Mouse (Mus musculus) bone marrow macrophage, adult 2 months (primary cell): Measurements from ENCODE around the gene Ntm.

Source experiments
- CTCF ChIP-seq: IDR thresholded peaks from 2 replicates; pipeline ENCODE4 v1.5.1; 2012; ENCODE audit warnings: low read depth, mild to moderate bottlenecking, low read length, moderate library complexity
- POLR2A ChIP-seq: IDR thresholded peaks from 2 replicates; pipeline ENCODE4 v1.6.1; 2012; ENCODE audit warnings: mild to moderate bottlenecking, low read depth, low read length, borderline replicate concordance

DNA sequence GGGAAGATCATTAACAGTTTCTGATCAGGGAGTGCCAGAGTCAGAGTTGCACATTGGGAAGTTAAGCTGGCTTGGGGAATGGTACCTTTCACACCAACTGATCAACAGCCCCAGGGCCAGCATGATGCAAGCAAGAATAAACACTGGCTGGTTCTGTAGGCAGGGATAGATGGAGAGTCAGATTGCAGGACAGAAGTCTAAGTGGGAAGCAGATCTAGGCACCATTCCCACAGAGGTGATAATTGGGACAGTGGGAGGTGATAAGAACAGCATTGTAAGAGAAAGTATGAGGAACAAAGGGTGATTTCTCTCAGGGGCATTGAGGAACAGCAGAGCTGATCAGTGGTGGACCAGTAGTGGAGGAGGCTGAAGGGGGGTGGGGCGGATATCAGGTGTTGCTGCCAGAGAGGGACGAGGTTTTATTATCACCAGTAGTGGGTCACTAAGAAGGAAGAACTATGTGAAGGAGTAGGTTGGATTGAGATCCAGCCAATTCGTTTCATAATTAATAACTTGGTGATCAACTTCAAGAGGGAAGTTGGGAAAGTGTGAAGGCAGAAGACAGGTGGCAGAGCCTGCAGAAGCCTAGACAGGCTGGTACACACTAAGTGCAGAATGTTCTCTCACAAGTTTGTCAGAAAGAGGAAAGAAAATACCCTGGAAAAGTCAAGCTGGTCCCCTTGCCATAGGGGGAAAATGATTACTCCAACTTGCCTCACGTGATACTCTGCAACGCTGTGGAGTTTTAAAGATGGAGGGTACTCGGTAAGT lies 431.6 kb downstream of the Ntm start:
- no peak for TF ChIP-seq CTCF
- TF ChIP-seq POLR2A, result no peak
